Mouse (Mus musculus): ENCODE data around the gene Nrp2.

Gene Nrp2

GRCm38 (mm10) chr1:62723891-62724290, 20.8 kb downstream of the Nrp2 start:
- DNase-seq (ENCODE audit: low read depth, low spot score) = no peak

DNA sequence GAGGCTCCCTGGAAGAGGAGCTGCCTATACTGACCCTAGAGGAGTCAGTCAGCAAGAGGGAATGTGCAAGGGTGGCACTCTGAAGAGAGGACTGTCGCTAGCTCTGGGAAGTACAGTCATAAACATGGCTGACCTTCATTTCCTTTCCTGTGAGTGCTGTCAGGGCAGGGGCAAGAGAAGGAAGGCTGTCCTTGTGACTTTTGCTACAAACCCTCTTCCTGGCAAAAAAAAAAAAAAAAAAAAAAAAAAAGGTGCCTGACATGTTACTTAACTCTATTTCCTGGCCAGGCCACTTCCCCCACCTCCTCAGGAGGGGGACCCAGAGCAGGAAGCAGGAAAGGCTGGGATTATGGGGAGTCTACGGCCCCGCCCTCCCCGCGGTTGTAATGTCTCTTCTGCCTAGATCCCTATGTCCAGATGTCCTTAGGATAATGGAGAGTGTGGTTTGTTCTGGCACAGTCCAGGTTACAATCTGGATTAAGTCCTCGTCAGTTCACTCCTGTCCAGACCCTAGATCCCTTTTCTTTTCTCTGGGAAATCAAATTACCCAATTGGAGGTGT, 21.5 kb downstream of the Nrp2 start:
- DNase-seq (ENCODE audit: low read depth, low spot score) = no peak

- no peak for DNase-seq (ENCODE audit: low read depth, low spot score)
These were observed 22.1 kb downstream of the Nrp2 start for GRCm38 (mm10) chr1:62725032-62725678.

- DNase-seq (ENCODE audit: low read depth, low spot score) = no peak
These were observed 24.1 kb downstream of the Nrp2 start for GRCm38 (mm10) chr1:62727191-62727590.

- DNase-seq (ENCODE audit: low read depth, low spot score) = no peak
These were observed 25.3 kb downstream of the Nrp2 start for GRCm38 (mm10) chr1:62728421-62728820.

- DNase-seq (ENCODE audit: low read depth, low spot score) = no peak
These were observed 25.8 kb downstream of the Nrp2 start for GRCm38 (mm10) chr1:62728926-62729325.

GRCm38 (mm10) chr1:62729345-62730150, 26.5 kb downstream of the Nrp2 start:
- DNase-seq (ENCODE audit: low read depth, low spot score) = no peak

DNA sequence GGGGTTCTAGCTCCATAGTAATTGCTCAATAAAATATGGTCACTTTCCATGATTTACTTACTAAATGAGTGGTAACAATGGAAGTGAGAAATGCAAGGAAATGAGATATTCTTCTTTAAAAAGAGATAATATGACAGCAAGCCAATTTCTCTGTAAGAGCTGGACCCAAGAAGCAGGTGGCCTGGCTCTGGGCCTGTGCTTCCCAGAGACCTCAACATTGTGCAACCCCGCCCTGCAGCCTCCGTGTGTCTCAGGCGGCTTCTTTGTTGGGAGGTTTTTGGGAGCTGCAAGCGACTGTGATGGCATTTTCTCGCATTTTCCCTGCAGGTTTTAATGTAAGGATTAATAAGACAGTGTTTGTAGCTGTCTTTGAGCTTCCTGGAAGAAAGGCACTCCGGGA, 29.0 kb downstream of the Nrp2 start:
- DNase-seq (ENCODE audit: low read depth, low spot score) = no peak

DNA sequence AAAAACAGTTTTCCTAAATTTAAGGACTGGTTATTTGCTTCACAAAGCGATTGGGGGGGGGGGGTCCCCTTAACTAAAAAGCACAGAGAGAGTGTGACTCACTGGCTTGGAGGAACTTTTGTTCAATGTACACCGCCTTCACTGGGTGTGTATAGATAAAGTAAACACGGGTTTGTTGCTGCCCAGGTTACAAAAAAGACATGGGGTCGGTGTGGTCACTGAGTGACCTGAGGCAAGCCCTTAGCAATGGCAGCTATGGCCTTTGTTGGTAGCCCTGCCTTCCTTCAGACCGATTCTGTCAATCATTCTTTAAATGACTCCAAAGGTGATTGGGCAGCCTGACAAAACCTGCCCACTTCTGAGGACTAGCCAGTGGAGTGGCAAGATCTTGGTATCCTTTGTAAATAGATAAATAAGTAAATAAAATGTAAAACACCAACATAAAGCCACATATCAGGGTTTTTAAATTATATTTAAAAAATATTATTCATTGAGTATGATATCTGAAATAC, 31.4 kb downstream of the Nrp2 start:
- DNase-seq (ENCODE audit: low read depth, low spot score) = no peak

- no peak for DNase-seq (ENCODE audit: low read depth, low spot score)
These were observed 31.9 kb downstream of the Nrp2 start for GRCm38 (mm10) chr1:62734980-62735379.

- DNase-seq (ENCODE audit: low read depth, low spot score) = no peak
These were observed 32.8 kb downstream of the Nrp2 start for GRCm38 (mm10) chr1:62735835-62736234.

DNA sequence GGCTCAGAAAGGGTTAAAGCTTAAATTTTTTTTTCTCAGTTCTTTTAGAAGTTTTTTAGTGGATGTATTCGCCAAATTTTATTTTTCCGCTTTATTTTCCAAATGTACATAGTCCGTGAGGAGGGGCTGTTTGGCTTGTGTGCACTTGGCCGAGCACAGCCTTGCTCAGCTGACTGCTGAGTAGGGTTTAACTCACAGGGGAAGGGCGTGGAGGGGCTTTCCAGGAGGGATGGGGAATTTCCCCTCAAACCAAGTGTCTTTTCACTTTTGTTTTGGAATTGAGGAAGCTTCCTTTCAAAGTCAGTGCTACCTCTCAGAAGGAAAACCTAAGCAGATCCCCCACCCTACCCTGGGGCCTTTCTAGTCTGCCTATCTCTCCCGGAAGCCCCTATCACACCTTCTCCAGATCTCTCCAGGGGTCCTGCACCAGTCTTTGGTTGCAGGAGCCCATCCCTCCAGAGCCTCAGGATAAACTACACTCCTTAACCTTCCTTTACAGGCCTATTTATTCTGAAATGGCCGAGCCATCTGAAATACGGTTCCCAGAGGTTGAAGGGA, 33.4 kb downstream of the Nrp2 start:
- DNase-seq (ENCODE audit: low read depth, low spot score) = no peak

GRCm38 (mm10) chr1:62738165-62738564, 35.1 kb downstream of the Nrp2 start:
- no peak for DNase-seq (ENCODE audit: low read depth, low spot score)

GRCm38 (mm10) chr1:62742092-62742491, 39.0 kb downstream of the Nrp2 start:
- no peak for DNase-seq (ENCODE audit: low read depth, low spot score)

DNA sequence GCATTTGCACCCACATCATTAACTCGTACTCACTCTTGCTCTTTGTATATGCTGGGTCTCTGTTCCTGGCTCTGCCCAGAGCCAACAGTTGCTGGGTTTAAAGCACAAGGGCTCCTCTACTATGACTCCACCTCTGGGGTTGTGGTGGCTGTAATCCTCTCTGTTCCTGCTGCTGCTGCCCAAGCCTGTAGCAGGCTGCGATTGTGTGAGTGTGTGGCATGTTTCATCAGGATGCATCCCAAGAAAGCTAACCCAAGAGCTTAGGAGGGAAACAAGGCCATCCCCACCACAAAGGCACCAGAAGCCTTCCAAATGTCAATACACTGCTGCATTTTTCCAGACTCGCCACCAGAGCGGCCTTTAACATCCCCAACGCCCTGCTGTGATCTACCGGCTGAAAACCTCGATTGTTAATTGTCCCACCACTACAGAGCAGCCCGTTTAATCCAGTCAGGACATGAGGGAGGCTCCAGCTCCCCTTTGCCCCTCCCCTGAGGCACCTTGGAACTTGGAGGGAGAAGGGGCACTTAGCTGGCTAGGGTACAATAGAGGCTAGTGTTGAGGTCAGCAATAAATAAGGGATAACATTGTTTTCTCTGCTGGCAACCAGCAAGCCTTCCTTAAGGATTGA, 40.1 kb downstream of the Nrp2 start:
- DNase-seq (ENCODE audit: low read depth, low spot score) = no peak

DNA sequence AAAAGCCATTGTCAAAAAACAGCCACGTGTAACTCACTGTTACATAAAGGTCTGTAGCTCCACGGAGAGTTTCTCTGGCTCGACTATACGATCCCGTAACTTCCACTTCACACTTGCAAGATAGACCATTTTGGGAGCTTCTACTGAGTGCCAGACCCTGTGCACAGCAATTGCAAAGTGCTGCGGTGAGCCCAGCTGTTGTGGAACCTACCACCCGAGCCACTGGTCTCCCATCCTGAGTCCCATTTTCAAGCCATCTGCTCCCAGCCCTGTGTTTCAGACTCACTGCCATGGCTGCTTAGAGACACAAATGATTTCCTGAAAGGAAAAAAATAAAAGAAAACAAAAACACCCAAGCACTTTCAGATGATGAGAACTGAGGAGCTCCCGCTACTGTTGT, 42.8 kb downstream of the Nrp2 start:
- DNase-seq (ENCODE audit: low read depth, low spot score) = no peak

GRCm38 (mm10) chr1:62747421-62748111, 44.5 kb downstream of the Nrp2 start:
- DNase-seq (ENCODE audit: low read depth, low spot score) = no peak

GRCm38 (mm10) chr1:62748361-62748760, 45.3 kb downstream of the Nrp2 start:
- DNase-seq (ENCODE audit: low read depth, low spot score) = no peak

DNA sequence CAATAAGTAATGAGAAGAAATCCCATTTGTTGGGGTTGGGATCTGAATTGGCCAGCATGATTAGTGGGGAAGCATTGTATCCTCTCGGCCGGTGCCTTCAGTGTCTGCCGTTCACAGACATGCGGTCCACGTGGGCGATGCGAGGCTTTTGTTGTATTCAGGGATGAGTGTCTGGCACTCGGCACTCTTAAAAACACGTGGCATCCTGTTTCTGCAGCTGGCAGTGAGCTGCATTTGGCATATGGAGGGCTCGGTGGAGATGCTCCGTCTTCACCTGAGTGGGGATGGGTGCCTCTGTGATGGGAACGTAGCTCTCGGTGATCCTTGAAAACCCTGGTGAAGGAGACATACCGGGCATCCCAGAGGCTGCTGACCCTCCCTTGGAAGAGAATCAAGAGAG, 46.6 kb downstream of the Nrp2 start:
- no peak for DNase-seq (ENCODE audit: low read depth, low spot score)

GRCm38 (mm10) chr1:62750408-62751008, 47.4 kb downstream of the Nrp2 start:
- no peak for DNase-seq (ENCODE audit: low read depth, low spot score)

Measured in embryo, embryonic 11.5 days (tissue).